Mouse (Mus musculus) stomach, postnatal 0 days (tissue): Measurements from ENCODE around the gene C130074G19Rik.

Experiments
- CTCF ChIP-seq: IDR thresholded peaks from 2 replicates; pipeline ENCODE4 v1.5.1; 2016; ENCODE audit warnings: antibody characterized with exemption, low read depth, mild to moderate bottlenecking, moderate library complexity
- EP300 ChIP-seq: optimal IDR thresholded peaks from 2 replicates; pipeline ENCODE3; 2016; ENCODE audit warnings: antibody characterized with exemption

DNA sequence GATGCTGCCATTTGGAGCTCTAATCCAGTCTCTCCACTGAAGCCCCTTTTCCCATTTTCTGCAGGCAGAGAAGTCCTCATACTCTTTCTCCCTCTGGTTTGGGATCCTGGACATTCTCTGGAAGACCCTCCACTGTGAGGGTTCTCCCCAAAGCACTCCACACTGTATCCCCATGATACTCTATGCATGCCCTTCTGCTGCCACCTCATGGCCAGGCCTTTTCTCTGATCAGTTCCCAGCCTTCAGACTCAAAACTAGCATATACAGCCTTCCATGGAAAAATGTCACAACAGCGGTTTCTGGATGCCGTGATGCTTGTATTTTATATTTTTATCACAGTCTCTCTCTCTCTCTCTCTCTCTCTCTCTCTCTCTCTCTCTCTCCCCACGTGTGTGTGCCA, 9.0 kb upstream of the C130074G19Rik start:
- TF ChIP-seq EP300 (no peak), CTCF (peak; percentile 69)
